Mouse (Mus musculus) spleen, adult 2 months (tissue): ENCODE results near the gene Acvr1b.

Source experiments
- CTCF ChIP-seq: fragments of 200-500 bp; IDR thresholded peaks from 2 replicates; pipeline ENCODE4 v1.5.1; 2011; ENCODE audit warnings: mild to moderate bottlenecking, inconsistent platforms; ENCODE audit not compliant: insufficient read depth, insufficient read length, insufficient replicate concordance; ENCODE audit errors: extremely low read depth
- POLR2A ChIP-seq: fragments of 200-500 bp; IDR thresholded peaks from 2 replicates; pipeline ENCODE4 v1.6.1; 2011; ENCODE audit warnings: low read depth, low read length, inconsistent platforms

GRCm38 (mm10) chr15:101148604-101149003, 25.3 kb upstream of the Acvr1b start:
- TF ChIP-seq POLR2A (no peak), CTCF (no peak)
